Mouse (Mus musculus): ENCODE data around the gene Ptpra.
A peak's percentile ranks its signal among the peaks of the same experiment; 100 is the strongest.

The Ptpra gene

GRCm38 (mm10) chr2:130442162-130442561 is 7.9 kb upstream of the Ptpra start:
- DNase-seq (ENCODE audit: low read depth) = no peak

- no peak for DNase-seq (ENCODE audit: low read depth)
Measured at GRCm38 (mm10) chr2:130448449-130448848, 1.6 kb upstream of the Ptpra start.

- DNase-seq (ENCODE audit: low read depth) = peak; percentile 63
Measured at GRCm38 (mm10) chr2:130449021-130449793, 871 bp upstream of the Ptpra start.

- peak; percentile 39 for DNase-seq (ENCODE audit: low read depth)
Measured at GRCm38 (mm10) chr2:130450434-130450796, 337 bp downstream of the Ptpra start.

GRCm38 (mm10) chr2:130451086-130451726 is 1.1 kb downstream of the Ptpra start:
- DNase-seq (ENCODE audit: low read depth) = peak; percentile 19

GRCm38 (mm10) chr2:130451727-130452090 is 1.6 kb downstream of the Ptpra start:
- DNase-seq (ENCODE audit: low read depth) = no peak

- DNase-seq (ENCODE audit: low read depth) = no peak
Measured at GRCm38 (mm10) chr2:130452266-130452665, 2.2 kb downstream of the Ptpra start.

GRCm38 (mm10) chr2:130453421-130453820 is 3.3 kb downstream of the Ptpra start:
- DNase-seq (ENCODE audit: low read depth) = no peak

- peak; percentile 65 for DNase-seq (ENCODE audit: low read depth)
Measured at GRCm38 (mm10) chr2:130454748-130455370, 4.8 kb downstream of the Ptpra start.

GRCm38 (mm10) chr2:130457871-130458270 is 7.8 kb downstream of the Ptpra start:
- no peak for DNase-seq (ENCODE audit: low read depth)

GRCm38 (mm10) chr2:130459576-130459975 is 9.5 kb downstream of the Ptpra start:
- DNase-seq (ENCODE audit: low read depth) = no peak

- no peak for DNase-seq (ENCODE audit: low read depth)
Measured at GRCm38 (mm10) chr2:130461287-130462071, 11.4 kb downstream of the Ptpra start.

- DNase-seq (ENCODE audit: low read depth) = no peak
Measured at GRCm38 (mm10) chr2:130466438-130466837, 16.4 kb downstream of the Ptpra start.

GRCm38 (mm10) chr2:130469366-130469765 is 19.3 kb downstream of the Ptpra start:
- no peak for DNase-seq (ENCODE audit: low read depth)

- DNase-seq (ENCODE audit: low read depth) = peak; percentile 42
Measured at GRCm38 (mm10) chr2:130469935-130470334, 19.9 kb downstream of the Ptpra start.

GRCm38 (mm10) chr2:130472908-130473510 is 22.9 kb downstream of the Ptpra start:
- DNase-seq (ENCODE audit: low read depth) = peak; percentile 91

GRCm38 (mm10) chr2:130475764-130476163 is 25.7 kb downstream of the Ptpra start:
- no peak for DNase-seq (ENCODE audit: low read depth)

GRCm38 (mm10) chr2:130476666-130477297 is 26.7 kb downstream of the Ptpra start:
- DNase-seq (ENCODE audit: low read depth) = no peak

- no peak for DNase-seq (ENCODE audit: low read depth)
Measured at GRCm38 (mm10) chr2:130482177-130482576, 32.1 kb downstream of the Ptpra start.

GRCm38 (mm10) chr2:130482700-130483099 is 32.6 kb downstream of the Ptpra start:
- no peak for DNase-seq (ENCODE audit: low read depth)

GRCm38 (mm10) chr2:130484206-130484605 is 34.1 kb downstream of the Ptpra start:
- DNase-seq (ENCODE audit: low read depth) = no peak

All from 416B (cell line).